Mouse (Mus musculus): ENCODE data around the gene Ralgps1.

The Ralgps1 gene

DNA sequence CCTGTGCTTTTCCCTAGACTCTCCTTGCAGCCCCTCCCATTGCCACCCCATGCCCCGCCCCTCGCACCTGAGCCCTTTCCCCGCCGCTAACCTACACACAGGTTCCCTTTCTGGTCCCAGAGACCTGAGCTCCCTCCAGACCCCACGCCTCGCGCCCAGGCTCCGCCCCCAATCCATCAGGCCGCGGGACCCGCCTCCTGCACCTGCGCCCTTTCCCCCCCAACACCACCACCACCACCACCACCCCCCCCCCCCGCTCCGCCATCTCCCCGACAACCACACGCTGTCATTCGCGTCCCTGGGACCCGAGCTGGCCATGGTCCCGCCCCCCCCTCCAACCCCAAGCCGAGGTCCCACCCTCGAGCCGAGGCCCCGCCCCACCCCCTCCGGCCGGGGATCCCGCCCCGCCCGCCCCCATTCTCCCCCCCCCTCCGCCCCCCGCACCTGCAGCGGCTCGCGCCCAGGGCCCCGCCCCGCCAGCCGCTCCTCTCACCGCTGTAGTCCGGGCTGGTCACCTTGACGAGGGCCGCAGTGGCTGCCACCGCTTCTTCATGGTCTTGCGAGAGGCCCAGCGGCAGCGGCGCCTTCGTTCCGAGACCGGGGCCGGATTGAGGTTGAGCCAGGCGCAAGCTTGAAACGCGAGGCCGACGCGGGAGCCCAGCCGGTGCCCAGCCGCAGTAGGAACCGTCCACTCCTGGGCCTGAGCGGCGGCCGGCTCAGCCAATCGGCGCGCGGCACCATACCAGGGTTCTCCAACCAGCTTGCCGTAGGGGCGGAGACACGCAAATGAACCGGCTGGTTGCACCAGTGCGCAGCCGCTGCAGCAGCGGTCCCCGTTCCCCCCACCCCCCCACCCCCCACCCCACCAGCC is at the start of gene Ralgps1:
Ralgps1 (minus strand) TSS at position 710 of the 871 bp plus-strand sequence.
- DNase-seq (ENCODE audit: low spot score in 2 of 2) = peak; percentile 95

DNA sequence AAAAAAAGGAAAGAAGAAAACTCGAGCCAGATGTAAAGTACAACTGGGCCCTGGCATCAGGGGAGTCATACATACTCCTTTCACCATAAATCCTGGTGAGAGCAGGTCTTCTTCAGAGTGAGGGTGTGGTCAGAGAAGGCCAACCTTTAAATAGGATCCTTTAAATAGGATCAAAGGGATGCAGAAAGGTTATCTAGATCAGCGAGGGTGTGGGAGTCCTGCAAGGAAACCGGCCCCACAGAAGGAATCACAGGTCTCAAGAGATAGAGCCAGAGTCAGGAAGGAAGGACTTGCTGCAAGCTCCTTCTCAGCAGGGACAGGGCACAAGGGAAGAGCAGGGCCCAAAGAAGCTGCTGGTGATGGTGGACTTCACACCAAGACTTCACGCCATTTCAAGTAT is 46.2 kb upstream of the Ralgps1 start:
- DNase-seq (ENCODE audit: low spot score in 2 of 2) = no peak

DNA sequence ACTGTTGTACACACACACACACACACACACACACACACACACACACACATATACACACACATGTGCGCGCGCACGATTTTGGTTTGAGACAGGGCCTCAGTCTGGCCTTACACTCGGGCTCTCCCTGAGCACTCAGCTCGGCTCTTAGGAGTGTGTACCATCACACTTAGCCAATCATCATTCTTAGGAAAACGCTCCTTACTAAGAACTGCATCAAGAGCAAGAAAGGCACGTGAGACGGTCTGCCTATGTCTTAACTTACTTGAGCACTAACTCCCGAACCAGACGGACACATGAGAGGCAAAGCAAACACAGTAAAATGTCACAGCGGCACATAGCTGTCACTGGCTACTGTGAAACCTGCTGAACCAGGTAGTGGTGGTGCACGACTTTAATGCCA is 42.7 kb upstream of the Ralgps1 start:
- DNase-seq (ENCODE audit: low spot score in 2 of 2) = no peak

DNA sequence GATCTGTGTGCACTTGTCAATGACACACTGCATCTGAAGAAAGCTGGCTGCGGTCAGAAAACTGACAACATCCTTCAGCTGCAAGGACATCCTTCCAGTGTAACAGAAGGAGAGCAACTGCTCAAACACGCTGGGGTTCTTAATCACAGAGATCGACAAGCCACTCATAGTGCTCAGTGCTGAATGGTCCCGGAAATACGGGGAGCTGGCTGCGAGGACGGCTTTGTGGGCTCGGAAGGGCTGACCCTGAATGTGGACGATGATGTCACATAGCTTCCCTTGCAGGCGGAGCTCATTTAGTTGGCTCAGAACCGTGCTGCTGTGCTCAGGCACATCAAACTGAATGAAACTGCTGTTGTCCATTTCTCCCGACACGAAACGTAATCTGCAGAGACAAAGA is 40.8 kb upstream of the Ralgps1 start:
- DNase-seq (ENCODE audit: low spot score in 2 of 2) = no peak

DNA sequence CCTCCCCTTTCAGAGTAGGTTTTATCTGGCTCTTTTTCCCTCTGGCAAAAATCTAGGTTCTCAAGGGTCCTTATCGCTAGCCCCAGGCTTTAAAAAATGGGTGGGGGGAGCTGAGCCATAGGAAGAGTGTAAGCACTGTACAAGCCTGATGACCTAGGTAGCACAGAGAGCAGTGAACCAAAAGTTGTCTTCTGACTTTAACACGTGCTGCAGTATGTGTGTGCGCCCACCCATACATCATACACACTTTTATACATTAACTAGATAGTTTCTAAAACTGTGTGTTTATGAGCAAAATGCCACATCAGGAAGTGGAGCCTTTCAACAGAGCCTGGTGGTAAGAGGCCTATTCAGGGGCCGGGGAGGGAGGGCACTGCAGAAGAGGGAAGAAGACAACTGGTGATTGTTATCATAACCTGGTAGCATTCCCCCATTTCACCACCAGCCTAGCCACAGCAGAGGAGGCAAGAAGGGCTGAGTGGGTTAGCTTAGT is 32.3 kb upstream of the Ralgps1 start:
- peak in 1 of 2 experiments; percentile 16 for DNase-seq (ENCODE audit: low spot score in 2 of 2)

DNA sequence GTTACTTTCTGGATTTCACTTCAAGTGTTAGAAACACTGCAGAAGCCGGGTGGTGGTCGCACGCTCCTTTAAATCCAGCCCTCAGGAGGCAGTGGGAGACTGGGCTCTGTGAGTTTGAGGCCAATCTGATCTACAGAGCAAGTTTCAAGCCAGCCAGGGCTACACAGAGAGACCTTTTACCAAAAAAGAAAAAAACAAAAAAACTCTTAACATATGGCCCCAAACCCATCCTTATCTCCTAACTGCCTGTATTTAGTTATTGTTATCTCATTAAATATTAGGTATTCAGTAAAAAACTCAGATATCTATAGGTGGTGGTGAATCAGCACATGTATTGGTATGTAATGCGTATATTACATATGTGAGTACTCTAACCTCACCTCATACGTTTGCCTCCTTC is 31.4 kb upstream of the Ralgps1 start:
- no peak for DNase-seq (ENCODE audit: low spot score in 2 of 2)

DNA sequence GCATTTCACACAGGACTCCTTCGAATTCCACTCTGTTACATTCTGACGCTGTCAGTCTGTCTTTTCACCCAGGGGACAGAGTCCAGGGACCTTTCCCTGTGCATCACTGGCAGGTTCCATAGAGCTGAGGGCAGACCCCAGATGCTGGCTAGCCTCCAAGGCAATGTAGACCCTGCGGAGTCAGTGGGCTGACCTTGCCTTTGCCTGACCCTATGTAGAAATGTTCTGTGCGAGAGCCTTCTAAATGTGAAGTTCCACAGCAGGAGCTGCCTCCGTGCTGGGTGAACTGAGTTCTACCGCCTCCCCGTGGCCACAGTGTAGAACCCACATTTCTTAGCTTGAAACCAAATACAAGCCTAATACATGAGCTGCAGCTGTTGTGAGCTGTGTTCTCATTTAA is 30.9 kb upstream of the Ralgps1 start:
- DNase-seq (ENCODE audit: low spot score in 2 of 2) = peak; percentile 24 to 37

DNA sequence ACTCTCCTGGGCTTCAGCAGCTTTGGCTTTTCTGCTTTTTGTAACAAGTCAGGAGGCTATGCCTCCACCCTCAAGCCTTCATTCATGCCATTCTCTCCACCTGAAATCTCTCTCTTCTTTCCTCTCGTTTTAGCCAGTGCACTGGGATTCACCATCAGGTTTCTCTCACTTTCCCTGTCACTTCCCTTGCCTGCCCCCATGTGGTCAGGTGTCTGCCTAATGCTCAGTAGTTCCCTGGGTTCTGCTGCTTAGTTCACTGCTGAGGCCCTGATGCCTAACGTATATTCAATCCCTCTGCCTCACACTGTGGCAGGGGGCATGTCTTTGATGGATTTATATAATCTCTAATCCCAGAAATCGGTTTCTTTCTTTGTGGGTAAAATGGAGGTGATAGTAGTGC is 29.9 kb upstream of the Ralgps1 start:
- DNase-seq (ENCODE audit: low spot score in 2 of 2) = no peak

DNA sequence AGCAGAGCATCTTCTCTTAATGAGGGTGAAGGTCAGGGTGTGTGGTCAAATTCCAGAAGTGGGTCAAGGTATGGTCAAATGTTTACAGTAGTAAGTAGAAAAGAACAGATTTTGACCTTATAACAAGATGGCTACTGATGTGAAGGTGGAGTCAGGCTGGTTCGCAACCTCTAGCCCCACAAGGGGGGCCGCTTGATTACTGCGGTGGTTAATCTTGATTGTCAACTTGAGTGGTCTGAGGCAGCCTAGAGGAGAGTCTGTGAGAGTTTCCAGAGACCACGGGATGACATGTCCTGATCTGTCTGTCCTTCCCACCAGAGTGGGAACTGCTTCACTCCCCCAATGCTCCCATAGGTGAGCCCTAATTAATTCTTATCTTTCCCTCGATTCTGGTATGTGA is 29.3 kb upstream of the Ralgps1 start:
- DNase-seq (ENCODE audit: low spot score in 2 of 2) = no peak

DNA sequence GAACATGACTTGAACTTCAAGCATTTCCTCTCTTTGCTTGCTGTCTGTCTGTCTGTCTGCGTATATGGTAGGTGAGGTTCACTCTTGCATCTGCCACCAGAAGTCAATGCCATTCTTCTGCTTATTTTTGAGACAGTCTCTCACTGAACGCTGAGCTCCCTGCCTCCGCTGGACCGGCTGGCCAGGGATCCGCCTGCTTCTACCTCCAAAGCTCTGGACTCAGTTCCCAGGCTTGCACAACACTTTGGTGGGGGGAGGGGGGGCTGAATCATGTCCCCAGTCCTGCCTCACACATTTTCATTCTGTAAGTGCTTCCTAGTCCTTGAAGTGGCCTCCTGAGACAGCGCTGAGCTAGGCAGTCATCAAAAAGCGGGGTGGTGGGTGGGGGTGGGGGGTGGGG is 27.8 kb upstream of the Ralgps1 start:
- DNase-seq (ENCODE audit: low spot score in 2 of 2) = no peak

DNA sequence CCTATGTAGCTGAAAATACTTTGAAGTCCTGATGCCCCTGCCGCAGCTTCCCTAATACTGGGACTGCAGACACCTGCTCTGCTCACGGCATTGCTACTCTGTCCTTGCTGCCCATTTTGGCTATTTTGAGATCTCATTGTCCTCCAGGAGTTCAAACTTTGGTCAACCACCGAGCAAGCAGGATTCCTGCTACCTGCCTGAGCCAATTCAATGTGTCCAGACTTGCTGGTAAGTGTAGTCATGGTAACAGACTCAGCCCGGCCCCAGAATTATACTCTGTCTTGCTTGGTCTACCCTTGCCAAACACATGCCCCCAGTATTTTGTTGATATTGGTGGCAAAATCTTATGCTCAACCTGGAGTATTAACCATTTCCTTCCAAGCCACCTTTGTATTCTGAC is 25.8 kb upstream of the Ralgps1 start:
- no peak for DNase-seq (ENCODE audit: low spot score in 2 of 2)

DNA sequence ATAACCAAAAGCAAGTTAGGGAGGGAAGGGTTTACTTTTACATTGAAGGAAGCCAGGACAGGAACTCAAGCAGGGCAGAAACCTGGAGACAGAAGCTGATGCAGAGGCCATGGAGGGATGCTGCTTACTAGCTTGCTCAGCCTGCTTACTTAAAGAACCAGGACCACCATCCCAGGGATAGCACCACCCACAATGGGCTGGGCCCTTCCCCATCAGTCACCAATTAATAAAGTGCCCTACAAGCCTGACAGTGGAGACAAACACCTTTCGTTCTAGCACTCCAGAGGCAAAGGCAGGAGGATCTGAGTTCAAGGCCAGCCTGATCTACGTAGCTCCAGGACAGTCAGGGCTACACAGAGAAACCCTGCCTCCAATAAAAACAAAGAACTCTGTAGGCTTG is 23.8 kb upstream of the Ralgps1 start:
- no peak for DNase-seq (ENCODE audit: low spot score in 2 of 2)

DNA sequence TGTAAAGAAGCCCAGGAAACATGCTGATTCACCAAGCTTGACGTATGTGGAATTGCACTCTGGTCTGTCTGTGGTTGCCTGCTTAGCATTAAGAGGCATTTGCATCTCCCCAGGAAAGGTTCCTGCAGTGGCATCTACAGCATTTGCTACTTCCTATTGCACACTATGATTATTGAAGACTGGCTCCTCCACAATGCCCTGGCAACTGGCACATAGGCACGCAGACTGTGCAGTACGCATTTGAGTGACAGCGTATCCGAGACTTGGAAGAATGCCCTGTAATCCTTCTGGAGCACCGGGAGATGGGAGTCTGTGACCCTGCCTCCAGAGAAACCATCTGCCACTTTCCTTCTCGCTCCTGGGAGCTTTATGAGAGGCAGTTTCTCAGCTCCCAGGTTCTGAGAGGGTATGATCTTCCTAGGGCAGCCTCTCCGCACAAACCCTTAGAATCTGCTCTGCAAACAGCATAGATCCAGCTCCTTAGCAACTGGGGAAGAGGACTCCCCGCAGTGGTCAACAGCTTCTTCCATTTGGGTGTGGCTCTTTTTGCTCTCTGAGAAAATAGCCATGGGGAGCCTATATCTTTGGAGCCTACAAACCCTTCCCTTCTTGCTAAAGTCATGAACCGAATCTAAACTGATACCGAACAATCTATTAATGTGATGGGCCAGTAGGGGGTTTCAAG is 22.8 kb upstream of the Ralgps1 start:
- DNase-seq (ENCODE audit: low spot score in 2 of 2) = no peak

DNA sequence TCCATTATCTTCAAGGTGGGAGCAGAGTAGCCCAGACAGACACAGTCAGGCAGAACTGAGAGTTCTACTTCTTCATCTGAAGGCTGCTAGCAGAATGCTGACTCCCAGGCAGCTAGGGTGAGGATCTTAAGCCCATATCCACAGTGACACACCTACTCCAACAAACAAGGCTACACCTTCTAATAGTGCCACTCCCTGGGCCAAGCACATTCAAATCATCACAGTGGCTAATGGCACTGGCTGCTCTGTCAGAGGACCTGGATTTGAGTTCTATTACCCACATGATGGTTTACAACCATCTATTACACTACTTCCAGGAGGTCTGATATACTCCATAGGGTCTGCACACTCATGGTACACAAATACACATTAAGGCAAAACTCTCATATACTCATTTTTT is 21.7 kb upstream of the Ralgps1 start:
- no peak for DNase-seq (ENCODE audit: low spot score in 2 of 2)

DNA sequence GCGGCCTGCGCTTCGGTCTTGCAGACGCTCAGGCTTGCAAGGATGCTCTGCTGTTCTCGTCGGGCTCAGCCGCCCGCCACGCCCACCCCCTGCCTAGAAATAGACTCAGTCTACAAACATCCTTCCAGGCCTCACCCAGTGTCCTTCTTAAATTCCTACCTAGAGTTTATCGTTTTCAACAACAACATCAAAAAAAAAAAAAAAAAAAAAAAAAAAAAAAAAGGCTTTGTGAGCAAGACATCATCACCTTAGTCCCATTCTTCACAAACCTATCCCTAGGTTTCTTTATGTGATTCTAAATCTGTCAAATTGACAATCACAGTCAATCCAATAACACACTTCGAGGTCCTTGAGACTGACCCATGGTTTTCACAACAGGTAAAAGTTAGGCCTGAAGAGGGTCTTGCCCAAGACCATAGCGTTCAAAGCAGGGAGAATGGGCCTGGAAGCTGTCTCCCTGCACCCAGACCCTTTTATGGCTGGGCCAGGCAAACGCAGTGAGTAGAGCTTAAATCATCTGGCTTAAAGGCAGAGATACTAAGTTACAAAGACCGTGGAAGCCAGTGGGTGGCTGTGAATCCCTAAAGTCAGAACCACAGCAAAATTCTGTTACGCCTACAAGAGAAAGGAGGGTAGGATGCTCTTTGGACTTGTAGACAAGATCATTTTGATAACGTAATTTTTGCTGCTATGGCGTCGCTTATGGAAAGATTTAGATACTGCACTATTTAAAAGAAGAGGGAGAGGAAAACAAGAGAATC is 542 bp upstream of the Ralgps1 start:
- DNase-seq (ENCODE audit: low spot score in 2 of 2) = no peak

DNA sequence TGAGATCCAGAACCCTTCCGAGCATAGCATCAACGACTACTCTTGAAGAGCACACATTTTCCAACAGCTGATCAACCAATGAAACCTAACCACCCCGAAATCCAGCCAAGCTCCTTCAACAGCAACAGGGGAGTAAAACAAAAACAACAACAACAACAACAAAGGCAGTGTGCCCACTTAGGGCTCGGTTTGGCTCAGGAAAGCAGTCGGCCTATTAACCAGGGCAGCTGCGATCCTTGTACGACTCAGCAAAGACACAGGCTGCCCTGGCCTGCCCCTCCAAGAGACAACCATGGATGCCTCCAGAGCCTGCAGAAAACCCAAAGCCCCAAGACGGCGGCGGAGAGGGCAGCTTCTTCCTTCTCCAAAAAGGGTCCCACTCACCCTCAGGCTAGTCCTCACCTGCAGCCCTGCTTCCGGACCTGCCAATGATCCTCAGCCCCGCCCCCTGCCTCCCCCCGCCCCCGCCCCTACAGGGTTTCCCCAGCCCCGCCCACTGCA is 960 bp downstream of the Ralgps1 start:
- DNase-seq (ENCODE audit: low spot score in 2 of 2) = no peak

DNA sequence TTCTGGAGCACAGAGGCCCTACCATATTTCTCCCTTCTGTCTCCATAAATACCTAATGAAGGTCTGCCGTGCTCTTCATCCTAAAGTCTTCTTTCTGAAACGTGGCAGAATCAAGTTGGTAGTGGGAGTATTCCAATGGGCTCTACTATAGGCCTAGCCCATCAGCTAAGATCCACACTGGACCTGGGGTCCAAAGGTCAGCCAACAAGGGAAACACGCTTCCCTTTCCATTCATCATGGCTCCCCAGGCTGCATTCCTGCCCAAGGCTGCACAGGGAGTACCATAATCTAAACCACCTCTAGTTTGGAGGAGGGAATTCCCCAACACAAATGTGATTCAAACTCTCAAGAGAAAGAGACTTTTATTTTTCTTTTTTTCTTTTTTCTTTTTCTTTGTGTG is 1.8 kb downstream of the Ralgps1 start:
- DNase-seq (ENCODE audit: low spot score in 2 of 2) = no peak

DNA sequence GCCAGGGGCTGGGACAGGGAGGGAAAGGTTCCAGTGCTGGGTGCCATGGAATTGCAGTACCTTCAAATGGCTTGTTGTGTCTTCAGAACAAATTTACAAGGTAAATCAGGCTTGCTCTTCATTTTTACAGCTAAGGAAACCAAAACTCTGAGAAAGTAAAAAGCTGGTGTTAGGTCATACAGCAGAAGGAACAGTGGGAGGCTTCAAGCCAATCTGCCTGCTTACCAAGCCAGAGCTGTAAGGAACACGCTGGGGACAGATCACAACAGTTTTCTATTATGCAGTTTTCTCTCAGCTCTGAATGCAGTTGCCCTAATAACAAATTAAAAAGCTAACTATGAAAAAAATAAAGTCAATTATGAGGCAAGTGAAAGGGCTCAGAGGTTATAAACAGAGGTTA is 2.8 kb downstream of the Ralgps1 start:
- DNase-seq (ENCODE audit: low spot score in 2 of 2) = no peak

DNA sequence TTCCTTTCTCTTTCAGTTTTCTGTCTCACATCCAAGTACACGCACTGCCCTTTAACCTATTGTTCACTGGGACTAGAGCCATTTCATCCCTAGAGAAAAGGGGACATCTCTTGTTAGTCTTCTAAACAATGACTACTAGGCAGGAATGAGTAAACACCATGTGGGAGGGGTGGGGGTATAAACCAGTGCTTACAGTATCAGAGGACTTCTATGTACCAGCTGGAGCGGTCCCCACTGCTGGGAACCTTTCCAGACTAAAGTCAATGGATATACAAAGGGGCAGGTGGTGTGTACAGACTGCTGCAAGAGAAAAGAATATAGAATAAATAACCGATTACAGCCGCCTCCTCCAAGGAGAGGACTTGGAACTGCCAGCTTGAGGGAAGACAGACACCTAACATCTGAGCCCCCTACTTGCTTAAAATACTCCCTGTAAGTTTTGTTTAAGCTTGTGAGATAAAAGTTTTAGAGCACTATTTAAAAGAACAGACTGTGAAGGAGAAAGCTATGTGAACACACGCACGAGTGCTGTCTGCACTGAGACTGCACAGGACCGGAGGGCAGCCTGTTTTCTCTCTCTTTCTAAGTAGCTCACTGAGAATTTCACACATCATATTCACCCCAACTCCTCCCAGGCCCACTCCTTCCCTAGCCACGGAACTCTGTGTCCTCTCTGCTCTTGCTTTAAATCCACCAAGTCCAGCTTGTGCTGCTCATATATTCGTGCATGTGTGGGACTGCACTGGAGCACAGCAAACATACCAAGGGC is 5.4 kb downstream of the Ralgps1 start:
- no peak for DNase-seq (ENCODE audit: low spot score in 2 of 2)

DNA sequence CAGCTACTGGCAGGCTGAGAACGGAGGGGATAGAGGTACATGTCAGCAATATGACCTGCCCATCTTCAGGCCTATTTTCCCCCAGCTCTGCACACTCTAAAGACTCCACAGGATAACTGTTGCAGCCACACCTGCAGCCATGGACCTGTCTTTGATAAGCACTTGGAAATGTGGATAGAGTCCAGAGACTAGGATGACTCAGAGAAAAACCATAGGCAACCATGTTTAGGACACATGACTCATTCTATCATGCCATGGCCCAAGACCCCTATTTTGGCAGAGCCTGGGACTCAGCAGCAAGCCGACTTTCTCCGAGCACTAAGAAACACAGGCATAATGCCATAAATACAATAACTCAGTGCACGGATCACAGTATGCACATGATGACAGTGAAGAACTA is 6.6 kb downstream of the Ralgps1 start:
- no peak for DNase-seq (ENCODE audit: low spot score in 2 of 2)

DNA sequence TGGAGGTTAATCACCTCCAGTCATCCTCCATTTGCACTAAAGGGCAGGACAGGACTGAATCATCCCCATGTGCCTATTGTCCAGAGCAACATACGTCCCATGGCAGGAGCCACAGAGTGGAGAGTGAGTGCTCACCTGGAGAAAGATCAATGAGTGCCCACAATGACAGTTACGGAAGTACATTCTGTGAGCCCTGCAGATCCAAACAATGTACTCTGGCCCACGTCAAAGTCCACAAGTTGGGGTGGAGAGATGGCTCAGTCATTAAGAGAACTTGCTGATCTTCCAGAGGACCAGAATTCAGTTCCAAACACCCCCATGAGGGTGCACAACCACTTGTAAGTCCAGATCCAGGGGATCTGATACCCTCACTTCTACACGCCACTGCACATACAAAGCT is 7.4 kb downstream of the Ralgps1 start:
- no peak for DNase-seq (ENCODE audit: low spot score in 2 of 2)

Measured in spleen, postnatal 36 days (tissue).